Mouse (Mus musculus): Measurements from ENCODE around the gene Marf1. TPM values are rescaled to one million over a fixed set of nuclear protein-coding genes. Genes with fewer than 3 reads are reported as not detected.

Gene Marf1
- polyA plus RNA-seq, 1 experiment from 2014 or later = 18.6 TPM

- Histone ChIP-seq H3K9ac (replicated peaks; ENCODE audit: low read length) (no peak overlapping the region), H3K36me3 (ENCODE audit: control insufficient read depth, insufficient read depth, low read length) (peaks cover 82% of the 10 kb centered on the region), H3K9me3 (ENCODE audit: control insufficient read depth, low read length) (no peaks in the 10 kb centered on the region), H3K27ac (replicated peaks; ENCODE audit: low read depth, low read length) (no peak overlapping the region), H3K4me1 (ENCODE audit: control insufficient read depth, insufficient read depth, low read length) (no peaks in the 10 kb centered on the region), H3K27me3 (ENCODE audit: control insufficient read depth, insufficient read depth, low read length) (no peaks in the 10 kb centered on the region), H3K4me3 (replicated peaks; ENCODE audit: low read depth, low read length) (no peak overlapping the region), H3K4me2 (ENCODE audit: low read length) (no peak overlapping the region)
- ATAC-seq (ENCODE audit: low FRiP score, low TSS enrichment) (no peak), DNase-seq (no peak)
- WGBS = 85% methylated on average over 2 of the region's 2 CpGs
These were observed 51.0 kb downstream of the Marf1 start for GRCm38 (mm10) chr16:14112133-14112532.

GRCm38 (mm10) chr16:14110922-14111321 lies 52.2 kb downstream of the Marf1 start:
- H3K36me3 ChIP-seq (ENCODE audit: control insufficient read depth, insufficient read depth, low read length) = peaks cover 70% of the 10 kb centered on the region
- no peak for DNase-seq
- H3K27ac ChIP-seq (replicated peaks; ENCODE audit: low read depth, low read length) = no peak overlapping the region
- no peak overlapping the region for H3K4me3 ChIP-seq (replicated peaks; ENCODE audit: low read depth, low read length)
- WGBS = 82% methylated on average over 2 of the region's 2 CpGs
- no peak overlapping the region for H3K4me2 ChIP-seq (ENCODE audit: low read length)
- H3K9ac ChIP-seq (replicated peaks; ENCODE audit: low read length) = no peak overlapping the region
- no peaks in the 10 kb centered on the region for H3K4me1 ChIP-seq (ENCODE audit: control insufficient read depth, insufficient read depth, low read length)
- H3K9me3 ChIP-seq (ENCODE audit: control insufficient read depth, low read length) = no peaks in the 10 kb centered on the region
- no peaks in the 10 kb centered on the region for H3K27me3 ChIP-seq (ENCODE audit: control insufficient read depth, insufficient read depth, low read length)
- no peak for ATAC-seq (ENCODE audit: low FRiP score, low TSS enrichment)

- no peak overlapping the region for H3K4me3 ChIP-seq (replicated peaks; ENCODE audit: low read depth, low read length)
- ATAC-seq (ENCODE audit: low FRiP score, low TSS enrichment) = no peak
- H3K4me2 ChIP-seq (ENCODE audit: low read length) = no peak overlapping the region
- no peak overlapping the region for H3K9ac ChIP-seq (replicated peaks; ENCODE audit: low read length)
- no peaks in the 10 kb centered on the region for H3K4me1 ChIP-seq (ENCODE audit: control insufficient read depth, insufficient read depth, low read length)
- H3K9me3 ChIP-seq (ENCODE audit: control insufficient read depth, low read length) = no peaks in the 10 kb centered on the region
- H3K36me3 ChIP-seq (ENCODE audit: control insufficient read depth, insufficient read depth, low read length) = peaks cover 61% of the 10 kb centered on the region
- WGBS = 93% methylated on average over 3 of the region's 3 CpGs
- no peak overlapping the region for H3K27ac ChIP-seq (replicated peaks; ENCODE audit: low read depth, low read length)
- no peaks in the 10 kb centered on the region for H3K27me3 ChIP-seq (ENCODE audit: control insufficient read depth, insufficient read depth, low read length)
- no peak for DNase-seq
These were observed 53.4 kb downstream of the Marf1 start for GRCm38 (mm10) chr16:14109651-14110230.

GRCm38 (mm10) chr16:14105891-14106290 lies 57.3 kb downstream of the Marf1 start:
- no peak for DNase-seq
- Histone ChIP-seq H3K9ac (replicated peaks; ENCODE audit: low read length) (no peak overlapping the region), H3K27ac (replicated peaks; ENCODE audit: low read depth, low read length) (no peak overlapping the region), H3K27me3 (ENCODE audit: control insufficient read depth, insufficient read depth, low read length) (no peaks in the 10 kb centered on the region), H3K4me3 (replicated peaks; ENCODE audit: low read depth, low read length) (no peak overlapping the region), H3K36me3 (ENCODE audit: control insufficient read depth, insufficient read depth, low read length) (peaks cover 36% of the 10 kb centered on the region), H3K9me3 (ENCODE audit: control insufficient read depth, low read length) (no peaks in the 10 kb centered on the region), H3K4me1 (ENCODE audit: control insufficient read depth, insufficient read depth, low read length) (no peaks in the 10 kb centered on the region), H3K4me2 (ENCODE audit: low read length) (no peak overlapping the region)
- WGBS = 91% methylated on average over 6 of the region's 6 CpGs
- no peak for ATAC-seq (ENCODE audit: low FRiP score, low TSS enrichment)

- Histone ChIP-seq H3K36me3 (ENCODE audit: control insufficient read depth, insufficient read depth, low read length) (peaks cover 24% of the 10 kb centered on the region), H3K4me1 (ENCODE audit: control insufficient read depth, insufficient read depth, low read length) (no peaks in the 10 kb centered on the region), H3K4me3 (replicated peaks; ENCODE audit: low read depth, low read length) (no peak overlapping the region), H3K4me2 (ENCODE audit: low read length) (no peak overlapping the region), H3K27me3 (ENCODE audit: control insufficient read depth, insufficient read depth, low read length) (no peaks in the 10 kb centered on the region), H3K9ac (replicated peaks; ENCODE audit: low read length) (no peak overlapping the region), H3K27ac (replicated peaks; ENCODE audit: low read depth, low read length) (no peak overlapping the region), H3K9me3 (ENCODE audit: control insufficient read depth, low read length) (no peaks in the 10 kb centered on the region)
- DNase-seq (no peak), ATAC-seq (ENCODE audit: low FRiP score, low TSS enrichment) (no peak)
- WGBS = 90% methylated on average over 2 of the region's 2 CpGs
These were observed 71.4 kb downstream of the Marf1 start for GRCm38 (mm10) chr16:14091771-14092170.

- Histone ChIP-seq H3K9ac (replicated peaks; ENCODE audit: low read length) (no peak overlapping the region), H3K4me2 (ENCODE audit: low read length) (no peak overlapping the region), H3K27me3 (ENCODE audit: control insufficient read depth, insufficient read depth, low read length) (no peaks in the 10 kb centered on the region), H3K4me1 (ENCODE audit: control insufficient read depth, insufficient read depth, low read length) (no peaks in the 10 kb centered on the region), H3K36me3 (ENCODE audit: control insufficient read depth, insufficient read depth, low read length) (peaks cover 14% of the 10 kb centered on the region), H3K4me3 (replicated peaks; ENCODE audit: low read depth, low read length) (no peak overlapping the region), H3K9me3 (ENCODE audit: control insufficient read depth, low read length) (no peaks in the 10 kb centered on the region), H3K27ac (replicated peaks; ENCODE audit: low read depth, low read length) (no peak overlapping the region)
- 86% methylated on average over 3 of the region's 3 CpGs for WGBS
- DNase-seq (no peak), ATAC-seq (ENCODE audit: low FRiP score, low TSS enrichment) (no peak)
These were observed 73.9 kb downstream of the Marf1 start for GRCm38 (mm10) chr16:14089296-14089695.

- Histone ChIP-seq H3K27me3 (ENCODE audit: control insufficient read depth, insufficient read depth, low read length) (no peaks in the 10 kb centered on the region), H3K36me3 (ENCODE audit: control insufficient read depth, insufficient read depth, low read length) (peaks cover 12% of the 10 kb centered on the region), H3K9ac (replicated peaks; ENCODE audit: low read length) (no peak overlapping the region), H3K4me2 (ENCODE audit: low read length) (no peak overlapping the region), H3K4me3 (replicated peaks; ENCODE audit: low read depth, low read length) (no peak overlapping the region), H3K9me3 (ENCODE audit: control insufficient read depth, low read length) (no peaks in the 10 kb centered on the region), H3K4me1 (ENCODE audit: control insufficient read depth, insufficient read depth, low read length) (no peaks in the 10 kb centered on the region), H3K27ac (replicated peaks; ENCODE audit: low read depth, low read length) (no peak overlapping the region)
- ATAC-seq (ENCODE audit: low FRiP score, low TSS enrichment) (no peak), DNase-seq (no peak)
- WGBS = 79% methylated on average over 3 of the region's 3 CpGs
These were observed 74.9 kb downstream of the Marf1 start for GRCm38 (mm10) chr16:14088249-14088648.

GRCm38 (mm10) chr16:14082925-14083324 lies 80.2 kb downstream of the Marf1 start:
- Histone ChIP-seq H3K27ac (replicated peaks; ENCODE audit: low read depth, low read length) (no peak overlapping the region), H3K4me2 (ENCODE audit: low read length) (no peak overlapping the region), H3K4me3 (replicated peaks; ENCODE audit: low read depth, low read length) (no peak overlapping the region), H3K9ac (replicated peaks; ENCODE audit: low read length) (no peak overlapping the region), H3K27me3 (ENCODE audit: control insufficient read depth, insufficient read depth, low read length) (no peaks in the 10 kb centered on the region), H3K9me3 (ENCODE audit: control insufficient read depth, low read length) (no peaks in the 10 kb centered on the region), H3K36me3 (ENCODE audit: control insufficient read depth, insufficient read depth, low read length) (no peaks in the 10 kb centered on the region), H3K4me1 (ENCODE audit: control insufficient read depth, insufficient read depth, low read length) (no peaks in the 10 kb centered on the region)
- ATAC-seq (ENCODE audit: low FRiP score, low TSS enrichment) = no peak
- no peak for DNase-seq
- WGBS = 89% methylated on average over 2 of the region's 2 CpGs

- WGBS = 79% methylated on average over 5 of the region's 5 CpGs
These were observed 92.5 kb downstream of the Marf1 start for GRCm38 (mm10) chr16:14070471-14071169.

More at GRCm38 (mm10) chr16:14070471-14071169, 92.5 kb downstream of the Marf1 start:
- Histone ChIP-seq H3K4me2 (ENCODE audit: low read length) (no peak overlapping the region), H3K4me1 (ENCODE audit: control insufficient read depth, insufficient read depth, low read length) (no peaks in the 10 kb centered on the region), H3K4me3 (replicated peaks; ENCODE audit: low read depth, low read length) (no peak overlapping the region), H3K27me3 (ENCODE audit: control insufficient read depth, insufficient read depth, low read length) (no peaks in the 10 kb centered on the region), H3K9me3 (ENCODE audit: control insufficient read depth, low read length) (no peaks in the 10 kb centered on the region), H3K9ac (replicated peaks; ENCODE audit: low read length) (no peak overlapping the region), H3K36me3 (ENCODE audit: control insufficient read depth, insufficient read depth, low read length) (0 out of 2 replicates have a peak, but pooled peaks cover 3% of the 10 kb centered on the region), H3K27ac (replicated peaks; ENCODE audit: low read depth, low read length) (no peak overlapping the region)
- ATAC-seq (ENCODE audit: low FRiP score, low TSS enrichment) (no peak), DNase-seq (no peak)

All from midbrain, embryonic 14.5 days (tissue).